Mouse (Mus musculus) forebrain, embryonic 10.5 days (tissue): ENCODE results near the gene Atp2b4. TPM values are rescaled to one million over a fixed set of nuclear protein-coding genes. Genes with fewer than 3 reads are reported as not detected.
"Not testable (repeated sequence)": the region's sequence is repeated elsewhere in the genome, so short reads cannot be mapped to it uniquely, and the experiment has no call there.

ENCODE experiments used
- DNase-seq: peaks from one replicate; pipeline ENCODE4 v3.0.0-alpha.2; 2017; ENCODE audit warnings: low spot score; ENCODE audit errors: extremely low spot score
- H3K27ac ChIP-seq: fragments of 300-500 bp; sonication (generic); 2 replicates; pipeline ENCODE4 v1.5.1; 2016; ENCODE audit warnings: mild to moderate bottlenecking
- H3K27me3 ChIP-seq: fragments of 300-500 bp; sonication (generic); 2 replicates; pipeline ENCODE4 v1.6.1; 2016; ENCODE audit warnings: mild to moderate bottlenecking; ENCODE audit not compliant: poor library complexity, severe bottlenecking
- H3K36me3 ChIP-seq: fragments of 300-500 bp; sonication (generic); replicated peaks from 2 replicates; pipeline ENCODE4 v1.6.1; 2016; ENCODE audit warnings: mild to moderate bottlenecking, moderate library complexity
- H3K4me1 ChIP-seq: fragments of 300-500 bp; sonication (generic); 2 replicates; pipeline ENCODE4 v1.6.1; 2016
- H3K4me3 ChIP-seq: fragments of 300-500 bp; sonication (generic); 2 replicates; pipeline ENCODE4 v1.5.1; 2016; ENCODE audit warnings: mild to moderate bottlenecking, moderate library complexity
- H3K9me3 ChIP-seq: fragments of 300-500 bp; sonication (generic); 2 replicates; pipeline ENCODE4 v1.6.1; 2016; ENCODE audit warnings: mild to moderate bottlenecking, moderate library complexity
- WGBS: fragments of 180-500 bp; shearing (Covaris S2); methylation state at CpG from one replicate; pipeline ENCODE4 v1.1.7; 2016; 5-methylcytosine and 5-hydroxymethylcytosine counted together
- polyA plus RNA-seq: library from polyadenylated mRNA; unstranded; fragments of >200 nt; fragmentation: Nextera tagmentation; extraction: Ambion mirVana; gene quantifications from 2 replicates; pipeline ENCODE4 v1.2.1, GENCODE M21; 2016

Gene Atp2b4
- polyA plus RNA-seq, 1 experiment from 2014 or later: 4.2 TPM

DNA sequence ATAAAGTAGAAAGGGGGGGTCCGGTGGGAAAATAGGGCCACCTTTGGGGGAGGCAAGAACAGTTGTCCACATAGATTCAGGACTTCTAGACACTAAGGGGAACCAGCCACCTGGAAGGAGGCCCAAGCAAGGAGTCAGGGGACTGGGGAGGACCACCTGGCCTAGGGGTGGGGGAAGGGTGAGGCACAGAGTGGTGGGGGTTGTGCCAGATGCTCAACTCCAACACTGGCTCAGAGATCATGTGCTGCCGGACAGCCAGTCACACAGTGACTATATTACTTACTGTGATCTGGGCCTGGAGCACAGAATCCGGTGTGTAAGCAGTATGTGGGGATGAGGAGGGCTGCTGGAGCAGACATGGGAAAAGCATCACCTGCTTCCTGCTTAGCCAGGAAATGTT lies 91.5 kb downstream of the Atp2b4 start:
- 86% methylated on average over 3 of the region's 3 CpGs for WGBS
- Histone ChIP-seq H3K27ac (peak overlapping the region; percentile 44), H3K4me3 (no peak overlapping the region), H3K9me3 (no peaks in the 10 kb centered on the region), H3K36me3 (peaks cover 3% of the 10 kb centered on the region), H3K27me3 (no peaks in the 10 kb centered on the region), H3K4me1 (peaks cover 47% of the 10 kb centered on the region)
- DNase-seq: no peak

DNA sequence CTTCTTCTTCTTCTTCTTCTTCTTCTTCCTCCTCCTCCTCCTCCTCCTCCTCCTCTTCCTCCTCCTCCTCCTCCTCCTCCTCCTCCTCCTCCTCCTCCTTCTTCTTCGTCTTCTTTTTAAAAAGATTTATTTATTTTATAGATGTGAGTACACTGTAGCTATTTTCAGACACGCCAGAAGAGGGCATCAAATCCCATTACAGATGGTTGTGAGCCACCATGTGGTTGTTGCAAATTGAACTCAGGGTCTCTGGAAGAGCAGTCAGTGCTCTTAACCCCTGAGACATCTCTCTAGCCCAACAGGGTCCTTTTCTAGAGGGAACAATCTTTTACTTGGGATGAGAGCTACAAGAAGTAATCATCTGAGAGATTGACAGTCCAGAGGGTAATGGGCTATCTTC lies 99.0 kb downstream of the Atp2b4 start:
- 16% methylated on average over 1 of the region's 2 CpGs for WGBS
- not testable (repeated sequence) for H3K4me3 ChIP-seq, H3K36me3 ChIP-seq, H3K27me3 ChIP-seq, H3K9me3 ChIP-seq, H3K4me1 ChIP-seq, H3K27ac ChIP-seq, DNase-seq

DNA sequence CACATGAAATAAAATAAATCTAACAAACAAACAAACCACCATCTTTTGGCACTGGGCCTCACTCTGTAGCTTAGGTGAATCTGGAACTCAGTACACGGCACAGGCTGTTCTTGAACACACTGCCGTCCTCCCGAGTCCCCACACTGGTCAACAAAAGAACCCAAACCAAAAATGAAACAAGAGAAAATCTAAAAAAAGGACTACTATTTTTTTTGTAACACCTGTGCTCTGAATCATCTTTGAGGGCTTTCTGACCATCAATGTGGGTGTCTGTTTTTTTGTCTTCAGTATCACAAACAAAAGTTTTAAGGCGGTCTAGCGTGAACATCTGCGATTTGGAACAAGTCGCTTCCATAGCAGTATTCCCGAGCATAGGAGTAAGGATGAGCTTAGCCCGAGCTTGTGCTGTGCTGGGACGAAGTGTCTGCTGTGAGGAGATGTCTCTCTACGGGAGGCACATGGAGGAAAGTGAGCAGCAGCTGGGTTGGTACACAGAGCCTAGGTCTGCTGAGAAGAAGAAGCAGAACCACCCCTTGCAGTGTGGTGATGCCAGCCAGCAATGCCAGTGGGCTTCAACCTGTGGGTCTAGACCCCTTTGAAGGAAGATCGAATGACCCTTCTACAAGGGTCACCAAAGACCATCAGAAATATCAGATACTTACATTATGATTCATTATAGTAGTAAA lies 102.8 kb downstream of the Atp2b4 start:
- DNase-seq: no peak
- Histone ChIP-seq H3K4me1 (peaks cover 34% of the 10 kb centered on the region), H3K9me3 (no peaks in the 10 kb centered on the region), H3K4me3 (no peak overlapping the region), H3K36me3 (no peaks in the 10 kb centered on the region), H3K27me3 (no peaks in the 10 kb centered on the region), H3K27ac (no peak overlapping the region)
- 94% methylated on average over 12 of the region's 12 CpGs for WGBS

DNA sequence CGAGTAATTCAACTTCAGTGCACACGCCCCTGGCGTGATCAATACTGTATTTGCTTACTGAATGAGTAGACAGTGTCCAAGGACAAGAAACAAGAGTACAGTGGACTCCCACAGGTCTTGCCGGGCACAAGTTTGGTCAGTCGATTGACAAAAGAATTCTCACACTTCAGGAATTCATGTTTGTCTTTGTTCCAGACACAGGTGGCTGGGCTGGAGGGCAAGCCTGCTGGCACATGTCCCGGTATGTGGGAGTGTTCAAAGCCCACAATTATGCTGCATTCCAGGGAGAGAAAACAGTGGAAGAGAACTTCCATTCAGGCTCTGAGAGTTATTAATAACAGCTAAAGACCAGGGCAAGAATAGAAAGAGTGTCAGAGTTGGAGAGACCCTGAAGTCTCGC lies 104.9 kb downstream of the Atp2b4 start:
- Histone ChIP-seq H3K27me3 (no peaks in the 10 kb centered on the region), H3K9me3 (no peaks in the 10 kb centered on the region), H3K36me3 (no peaks in the 10 kb centered on the region), H3K27ac (peak overlapping the region; percentile 72), H3K4me1 (peaks cover 44% of the 10 kb centered on the region), H3K4me3 (no peak overlapping the region)
- WGBS: 54% methylated on average over 7 of the region's 7 CpGs
- DNase-seq: no peak

DNA sequence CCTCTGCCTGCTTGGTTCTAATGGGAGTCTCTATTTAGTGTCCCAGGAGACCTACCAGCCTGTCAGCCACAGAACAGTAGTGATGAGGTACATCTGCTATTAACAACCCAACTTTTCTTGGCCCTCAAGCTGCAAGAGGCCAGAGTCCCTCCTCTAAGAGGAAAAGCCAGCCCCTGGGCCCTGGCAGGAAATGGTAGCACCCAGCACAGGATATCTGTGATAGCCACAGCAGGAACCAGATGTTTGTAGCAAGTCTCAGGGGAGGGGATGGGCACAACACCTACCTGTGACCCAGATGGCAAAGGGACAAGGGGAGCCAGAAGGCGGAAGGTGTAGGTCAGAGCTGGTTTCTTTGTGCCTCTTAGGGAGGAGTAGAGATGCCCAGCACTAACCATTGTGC lies 106.0 kb downstream of the Atp2b4 start:
- Histone ChIP-seq H3K27me3 (no peaks in the 10 kb centered on the region), H3K4me3 (no peak overlapping the region), H3K9me3 (no peaks in the 10 kb centered on the region), H3K27ac (peak overlapping the region; percentile 72), H3K36me3 (no peaks in the 10 kb centered on the region), H3K4me1 (peaks cover 48% of the 10 kb centered on the region)
- DNase-seq: no peak
- 89% methylated on average over 1 of the region's 1 CpGs for WGBS

DNA sequence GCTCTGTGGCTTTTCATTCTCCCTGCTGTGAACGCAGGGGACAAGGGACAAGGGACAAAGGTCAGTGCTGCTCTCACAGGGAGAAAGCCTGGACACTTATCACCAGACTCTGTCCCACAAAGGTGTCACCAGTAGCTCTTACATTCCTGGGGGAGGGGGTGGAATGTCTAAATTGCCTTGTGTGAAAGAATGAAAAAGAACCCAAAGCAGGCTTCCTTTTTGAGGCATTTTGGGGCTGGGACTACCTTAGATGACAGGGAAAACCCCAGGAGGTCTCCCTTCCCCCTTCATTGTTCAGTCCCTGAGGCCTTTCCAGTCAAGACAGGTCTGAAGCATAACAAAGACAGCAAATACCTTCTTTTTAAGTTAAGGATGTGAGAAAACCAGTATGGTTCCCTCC lies 106.5 kb downstream of the Atp2b4 start:
- no peak for DNase-seq
- WGBS: 0% methylated on average over 1 of the region's 1 CpGs
- H3K9me3 ChIP-seq: no peaks in the 10 kb centered on the region
- peak overlapping the region; percentile 72 for H3K27ac ChIP-seq
- no peaks in the 10 kb centered on the region for H3K36me3 ChIP-seq
- peaks cover 51% of the 10 kb centered on the region for H3K4me1 ChIP-seq
- no peak overlapping the region for H3K4me3 ChIP-seq
- no peaks in the 10 kb centered on the region for H3K27me3 ChIP-seq

DNA sequence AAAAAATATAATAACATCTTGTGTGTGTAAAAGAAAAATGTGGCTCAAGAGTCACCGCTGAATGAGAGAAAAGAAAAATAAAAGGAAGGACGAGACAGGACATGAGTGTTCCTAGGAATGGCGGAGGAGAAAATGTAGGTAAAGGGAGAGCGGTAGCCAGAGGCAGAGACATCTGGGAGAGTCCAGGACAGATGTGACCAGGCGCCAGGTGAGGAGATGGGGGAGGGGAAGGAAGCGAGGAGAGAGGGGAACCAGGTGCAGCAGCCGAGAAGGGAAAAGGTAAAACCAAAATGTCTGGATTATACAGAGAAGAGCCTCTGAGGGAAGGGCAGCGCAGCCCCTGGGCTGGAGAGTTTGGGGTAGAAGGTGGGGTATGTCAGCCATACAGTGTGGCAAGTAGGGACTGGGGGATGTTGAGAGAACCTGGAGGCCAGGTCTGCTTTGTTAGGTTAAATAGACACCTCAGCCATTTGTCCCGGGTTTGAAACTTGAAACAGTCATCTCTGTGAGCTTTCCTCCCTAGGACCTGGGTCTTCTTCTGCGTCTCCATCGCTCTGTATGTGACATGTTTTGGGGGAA lies 107.2 kb downstream of the Atp2b4 start:
- Histone ChIP-seq H3K27me3 (no peaks in the 10 kb centered on the region), H3K4me1 (peaks cover 52% of the 10 kb centered on the region), H3K27ac (peak overlapping the region; percentile 72), H3K9me3 (no peaks in the 10 kb centered on the region), H3K4me3 (no peak overlapping the region), H3K36me3 (no peaks in the 10 kb centered on the region)
- no peak for DNase-seq
- 63% methylated on average over 11 of the region's 11 CpGs for WGBS

DNA sequence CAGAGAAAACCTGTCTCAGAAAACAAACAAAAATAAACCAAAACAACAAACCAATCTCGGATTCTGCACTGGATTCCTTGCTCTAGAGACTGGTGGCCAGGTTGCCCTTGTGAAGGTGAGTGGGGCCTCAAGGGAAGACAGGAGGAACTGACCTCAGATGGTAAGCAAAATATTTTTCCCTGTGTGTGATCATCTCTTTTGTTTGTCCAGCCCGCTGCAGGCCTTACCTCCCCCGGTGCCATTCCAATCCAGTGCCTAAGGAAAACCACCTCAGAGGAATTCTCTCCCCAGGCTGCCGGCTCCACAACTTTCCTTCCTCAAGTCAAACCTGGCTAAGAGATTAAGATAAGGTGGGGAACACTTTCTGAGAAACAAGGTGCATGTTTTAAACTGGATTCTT lies 108.6 kb downstream of the Atp2b4 start:
- WGBS: 44% methylated on average over 4 of the region's 4 CpGs
- H3K36me3 ChIP-seq: no peaks in the 10 kb centered on the region
- peaks cover 54% of the 10 kb centered on the region for H3K4me1 ChIP-seq

DNA sequence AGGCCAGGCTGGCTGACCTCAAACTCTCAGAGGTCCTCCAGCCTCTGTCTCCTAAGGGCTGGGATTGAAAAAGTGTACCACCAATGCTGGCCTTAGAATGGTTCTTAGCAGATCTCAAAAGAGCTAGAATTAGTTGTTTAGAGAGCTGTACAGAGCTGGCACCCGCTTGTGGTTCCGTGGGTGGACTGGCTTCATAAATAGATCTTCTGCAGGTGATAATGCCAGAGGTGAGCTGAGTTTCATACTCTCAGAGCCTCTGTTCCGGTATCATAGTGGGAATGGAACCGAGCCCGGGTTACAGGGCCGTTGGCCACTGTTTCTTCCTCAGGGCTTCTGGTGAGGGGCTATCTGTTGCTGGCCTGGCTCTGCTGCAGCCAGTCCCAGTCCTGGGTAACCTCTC lies 109.8 kb downstream of the Atp2b4 start:
- Histone ChIP-seq H3K36me3 (no peaks in the 10 kb centered on the region), H3K27ac (no peak overlapping the region)
- 98% methylated on average over 6 of the region's 6 CpGs for WGBS

More for the DNA sequence above, 108.6 kb downstream of the Atp2b4 start:
- Histone ChIP-seq H3K4me3 (no peak overlapping the region), H3K27me3 (no peaks in the 10 kb centered on the region), H3K27ac (peak overlapping the region; percentile 35; the same call in 1 of the 2 replicates), H3K9me3 (no peaks in the 10 kb centered on the region)
- DNase-seq: no peak

DNA sequence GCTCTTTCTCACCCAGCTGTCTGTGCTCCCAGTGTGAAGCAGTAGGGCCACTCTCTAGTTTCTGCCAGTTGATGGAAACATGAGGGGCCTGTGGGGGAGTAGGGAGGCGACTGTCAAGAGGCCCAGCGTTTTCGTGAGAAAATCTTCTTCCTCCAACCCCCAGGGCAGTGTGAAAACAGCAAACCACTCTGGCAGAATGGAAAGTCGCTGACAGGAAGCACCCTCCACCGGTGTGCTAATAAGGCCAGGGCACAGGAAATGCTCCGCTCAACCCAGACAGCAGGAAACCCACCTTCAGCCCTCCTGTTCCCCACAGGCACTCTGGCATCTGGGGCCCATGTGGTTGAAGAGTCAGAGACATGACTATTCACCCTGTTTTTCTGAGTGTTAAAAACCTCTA lies 110.9 kb downstream of the Atp2b4 start, which contains the start of gene Lax1:
Lax1 (minus strand) TSS at position 212 of the 400 bp plus-strand sequence.
- WGBS: 54% methylated on average over 6 of the region's 6 CpGs
- no peak within 1 kb of the TSS for H3K27ac ChIP-seq
- no peak for DNase-seq

More for the DNA sequence above, 109.8 kb downstream of the Atp2b4 start:
- DNase-seq: no peak
- no peaks in the 10 kb centered on the region for H3K27me3 ChIP-seq
- peaks cover 48% of the 10 kb centered on the region for H3K4me1 ChIP-seq
- H3K4me3 ChIP-seq: no peak overlapping the region
- H3K9me3 ChIP-seq: no peaks in the 10 kb centered on the region

DNA sequence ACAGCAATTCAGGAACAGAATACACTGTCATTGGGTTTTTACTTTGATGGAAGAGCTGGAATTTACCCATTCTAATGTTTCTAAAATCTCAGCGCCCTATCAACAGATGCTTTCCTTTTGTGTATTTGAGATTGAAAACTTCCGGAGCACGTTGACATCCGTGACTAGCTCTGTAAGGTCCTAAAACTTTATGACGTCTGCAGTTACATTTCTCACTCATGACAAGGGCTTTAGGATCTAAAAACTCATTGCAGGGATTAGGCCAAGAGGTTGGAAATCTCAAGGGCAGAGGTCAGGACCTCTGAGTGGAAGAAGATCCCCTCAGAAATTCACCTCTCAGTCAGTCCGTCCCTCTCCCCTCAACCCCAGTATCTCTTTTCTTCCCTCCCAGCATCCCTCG lies 112.5 kb downstream of the Atp2b4 start:
- H3K27ac ChIP-seq: no peak overlapping the region
- no peak for DNase-seq
- H3K36me3 ChIP-seq: no peaks in the 10 kb centered on the region
- H3K4me3 ChIP-seq: no peak overlapping the region
- WGBS: 80% methylated on average over 7 of the region's 7 CpGs
- no peaks in the 10 kb centered on the region for H3K9me3 ChIP-seq
- peaks cover 21% of the 10 kb centered on the region for H3K4me1 ChIP-seq
- H3K27me3 ChIP-seq: no peaks in the 10 kb centered on the region

More for the DNA sequence above, 110.9 kb downstream of the Atp2b4 start, which contains the start of gene Lax1:
- H3K4me3 ChIP-seq: no peak within 1 kb of the TSS
- peaks cover 36% of the 10 kb centered on the region for H3K4me1 ChIP-seq
- H3K9me3 ChIP-seq: no peaks in the 10 kb centered on the region
- no peaks in the 10 kb centered on the region for H3K27me3 ChIP-seq
- H3K36me3 ChIP-seq: no peaks in the 10 kb centered on the region

DNA sequence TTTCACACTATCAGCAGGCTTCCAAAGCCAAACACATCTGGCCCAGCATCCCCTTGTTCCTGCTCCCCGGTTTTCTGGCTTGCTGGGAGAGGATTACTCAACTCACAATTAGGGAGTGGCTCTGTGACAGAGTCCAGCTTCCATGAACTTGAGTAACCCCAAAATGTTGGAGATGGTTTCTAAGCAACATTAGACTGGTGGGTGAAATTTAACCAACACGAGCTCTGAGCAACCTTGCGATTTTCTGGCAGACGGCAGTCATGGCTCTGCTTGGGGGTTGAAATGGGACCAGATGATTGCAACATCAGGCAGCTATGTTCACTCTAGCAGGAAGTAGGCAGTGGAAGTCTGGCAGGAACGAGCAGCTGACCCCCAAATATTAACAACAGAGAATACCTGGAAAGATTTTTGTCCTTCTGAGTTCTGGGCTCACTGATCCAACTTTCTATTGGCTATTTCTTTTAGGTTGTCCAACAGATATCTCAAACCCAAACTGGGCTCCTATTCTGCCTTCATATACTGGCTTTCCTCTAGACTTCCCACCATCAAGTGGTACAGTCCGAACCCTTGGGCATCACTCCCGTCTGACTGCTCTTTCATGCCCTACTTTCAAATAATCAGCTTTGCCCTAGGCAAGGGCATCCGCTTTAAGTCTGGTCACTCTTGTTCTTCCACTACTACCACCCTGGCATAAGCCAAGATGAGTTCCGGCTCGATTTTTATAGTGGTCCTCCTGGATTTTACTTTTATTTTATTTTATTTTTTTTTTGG lies 114.9 kb downstream of the Atp2b4 start:
- H3K4me3 ChIP-seq: no peak overlapping the region
- no peak overlapping the region for H3K27ac ChIP-seq
- peaks cover 10% of the 10 kb centered on the region; the same call in 1 of the 2 replicates for H3K4me1 ChIP-seq
- no peak for DNase-seq
- 86% methylated on average over 10 of the region's 10 CpGs for WGBS
- H3K36me3 ChIP-seq: no peaks in the 10 kb centered on the region
- H3K27me3 ChIP-seq: no peaks in the 10 kb centered on the region
- no peaks in the 10 kb centered on the region for H3K9me3 ChIP-seq

DNA sequence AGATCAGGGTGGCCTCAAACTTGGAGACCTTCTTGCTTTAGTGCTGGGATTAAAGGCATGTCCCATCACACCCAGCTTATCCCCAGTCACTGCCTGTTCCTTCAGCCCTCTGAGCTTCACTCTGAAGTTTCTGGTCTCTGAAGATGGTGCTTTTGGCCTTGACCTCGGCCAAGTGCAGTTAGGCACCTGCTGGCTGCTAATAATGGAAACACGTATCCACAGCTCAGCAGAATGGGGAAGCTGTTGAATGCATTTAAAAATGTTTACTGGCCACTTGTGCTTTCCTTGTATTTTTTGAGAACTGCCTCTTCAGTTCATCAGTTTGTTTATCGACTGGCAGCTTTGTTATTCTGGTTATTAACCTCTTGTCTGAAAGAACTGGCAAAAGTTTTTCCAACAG lies 129.0 kb downstream of the Atp2b4 start:
- DNase-seq: no peak
- no peak overlapping the region for H3K4me3 ChIP-seq
- 81% methylated on average over 3 of the region's 3 CpGs for WGBS

More for the DNA sequence above, 129.0 kb downstream of the Atp2b4 start:
- Histone ChIP-seq H3K9me3 (no peaks in the 10 kb centered on the region), H3K27me3 (no peaks in the 10 kb centered on the region), H3K4me1 (0 out of 2 replicates have a peak, but pooled peaks cover 3% of the 10 kb centered on the region), H3K27ac (no peak overlapping the region), H3K36me3 (no peaks in the 10 kb centered on the region)
